Mouse (Mus musculus): ENCODE results near the gene Trub1.

The Trub1 gene

GRCm38 (mm10) chr19:57442936-57443657 is 9.6 kb upstream of the Trub1 start:
- DNase-seq: no peak

DNA sequence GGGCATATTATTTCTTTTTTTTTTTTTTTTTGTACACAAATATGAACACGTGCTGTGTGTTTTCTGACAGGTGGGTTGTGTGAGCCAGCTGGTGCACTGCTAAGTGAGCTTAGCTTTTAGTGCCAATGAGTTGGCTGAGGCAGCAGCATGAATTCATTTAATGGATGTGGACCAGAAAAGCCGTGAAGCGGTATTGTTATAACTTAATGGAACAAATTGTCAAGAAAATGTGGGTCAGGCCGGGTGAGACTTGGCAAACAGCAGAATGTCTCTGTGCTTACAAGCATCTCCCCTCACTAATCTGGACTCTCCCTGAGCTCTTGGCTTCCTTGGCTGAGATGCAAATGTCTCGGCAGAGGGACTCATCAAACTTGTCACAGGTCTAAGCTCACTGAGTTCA is 7.7 kb upstream of the Trub1 start:
- no peak for DNase-seq

DNA sequence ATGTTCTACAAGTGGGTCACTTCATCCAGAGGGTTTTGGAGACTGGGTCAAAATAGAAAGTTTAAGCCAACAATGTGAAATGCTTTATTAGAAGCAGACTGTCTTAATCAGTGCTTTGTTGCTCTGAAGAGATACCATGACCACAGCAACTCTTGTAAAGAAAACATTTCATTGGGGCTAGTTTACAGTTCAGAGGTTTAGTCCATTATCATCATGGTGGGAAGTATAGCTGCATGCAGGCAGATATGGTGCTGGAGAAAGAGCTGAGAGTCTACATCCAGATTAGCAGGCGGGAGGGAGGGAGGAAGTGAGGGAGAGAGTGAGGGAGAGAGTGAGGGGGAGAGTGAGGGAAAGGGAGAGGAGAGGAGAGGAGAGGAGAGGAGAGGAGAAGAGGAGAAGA is 1.9 kb upstream of the Trub1 start:
- DNase-seq: no peak

- no peak for DNase-seq
Measured at GRCm38 (mm10) chr19:57451762-57452161, 950 bp upstream of the Trub1 start.

DNA sequence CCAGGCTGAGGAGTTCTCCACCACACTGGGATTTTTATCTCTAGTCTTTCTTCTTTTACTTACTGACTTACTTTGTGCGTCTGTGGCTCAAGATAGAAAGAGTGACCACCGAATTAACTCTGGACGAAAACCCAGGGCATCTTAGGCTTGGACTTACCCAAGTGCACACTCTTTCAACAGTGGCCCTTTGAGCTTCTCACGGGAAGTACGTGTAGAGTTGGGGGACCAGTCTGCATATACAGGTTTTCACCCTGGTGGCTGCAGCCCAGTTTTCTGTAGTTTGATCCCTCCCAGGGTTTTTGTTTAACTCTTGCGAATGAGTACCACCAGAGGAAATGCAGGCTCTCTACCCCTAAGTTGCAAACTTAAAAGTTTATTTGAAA is 497 bp downstream of the Trub1 start:
- DNase-seq: no peak

- no peak for DNase-seq
Measured at GRCm38 (mm10) chr19:57455286-57455960, 2.7 kb downstream of the Trub1 start.

DNA sequence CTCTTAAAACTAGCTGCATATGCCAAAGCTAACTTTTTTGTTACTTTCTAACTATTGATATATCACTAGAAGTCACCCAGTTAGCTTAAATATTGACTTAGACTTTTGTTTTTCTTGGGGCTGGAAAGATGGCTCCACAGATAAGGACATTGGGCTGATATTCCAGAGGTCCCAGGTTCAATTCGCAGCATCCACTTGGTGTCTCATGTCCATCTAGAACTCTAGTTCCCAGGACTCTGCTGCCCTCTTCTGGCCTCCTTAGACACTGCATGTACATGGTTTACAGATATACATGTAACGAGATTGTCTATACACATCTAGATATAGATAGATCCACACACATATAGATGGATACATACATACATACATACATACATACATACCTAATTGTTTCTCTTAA is 4.4 kb downstream of the Trub1 start:
- DNase-seq: peak; percentile 72 to 76

DNA sequence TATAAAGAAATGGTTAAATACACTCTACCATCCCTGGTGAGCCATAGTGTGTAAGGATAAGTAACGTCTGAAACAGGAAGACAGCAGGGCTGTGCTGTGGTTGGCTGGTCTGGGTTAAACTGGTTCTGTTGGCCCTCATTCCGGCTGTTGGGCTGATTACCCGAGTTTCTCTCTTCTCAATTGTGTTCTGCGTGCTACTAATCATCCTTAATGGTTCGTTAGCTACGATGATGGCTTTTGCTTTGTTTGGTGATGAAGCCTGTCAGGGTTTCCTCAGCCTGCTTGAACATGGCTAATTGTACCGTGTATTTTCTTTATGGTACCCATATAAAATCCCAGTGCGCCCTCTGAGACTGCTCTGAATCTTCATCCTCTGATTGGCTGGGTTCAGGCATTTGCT is 11.0 kb downstream of the Trub1 start:
- DNase-seq: no peak

DNA sequence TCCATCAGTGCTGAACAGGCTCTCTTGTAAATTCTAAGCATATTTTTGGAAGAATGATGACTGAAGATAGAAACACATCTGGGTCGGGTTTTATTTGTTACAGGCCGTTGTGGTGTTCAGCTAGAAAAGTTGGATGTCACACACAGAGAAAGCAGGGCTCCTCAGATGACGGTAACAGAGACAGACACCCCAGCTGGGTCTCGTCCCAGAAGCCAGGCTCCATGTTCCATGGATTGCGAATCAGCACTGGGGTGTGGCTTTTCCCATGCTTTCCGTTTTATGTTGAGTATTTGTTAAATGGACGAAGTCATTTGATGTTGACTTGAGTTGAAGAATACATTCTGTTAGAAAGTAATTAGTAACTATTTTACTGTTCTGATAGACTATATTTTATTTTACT is 13.0 kb downstream of the Trub1 start:
- DNase-seq: peak; percentile 46 to 55

GRCm38 (mm10) chr19:57471033-57471432 is 18.3 kb downstream of the Trub1 start:
- DNase-seq: no peak

DNA sequence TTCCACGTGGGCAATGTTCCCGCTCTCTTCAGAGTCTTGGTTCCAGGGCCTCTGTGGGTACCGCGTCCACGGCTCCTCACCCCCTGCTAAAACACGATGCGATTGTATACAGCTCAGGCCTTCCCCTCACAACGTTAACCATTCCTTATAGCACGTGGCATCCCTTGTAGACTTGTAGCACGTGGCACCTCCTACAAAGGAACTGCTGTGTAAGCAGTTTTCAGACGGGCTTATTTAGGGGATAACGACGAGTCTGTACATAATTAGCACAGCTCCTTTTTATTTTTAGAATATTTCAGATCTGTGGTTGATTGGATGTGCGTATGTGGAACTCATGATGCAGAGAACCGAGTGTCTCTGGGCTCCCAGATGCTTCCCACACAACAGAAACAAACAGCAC is 19.5 kb downstream of the Trub1 start:
- no peak for DNase-seq

GRCm38 (mm10) chr19:57473301-57473700 is 20.6 kb downstream of the Trub1 start:
- no peak for DNase-seq

DNA sequence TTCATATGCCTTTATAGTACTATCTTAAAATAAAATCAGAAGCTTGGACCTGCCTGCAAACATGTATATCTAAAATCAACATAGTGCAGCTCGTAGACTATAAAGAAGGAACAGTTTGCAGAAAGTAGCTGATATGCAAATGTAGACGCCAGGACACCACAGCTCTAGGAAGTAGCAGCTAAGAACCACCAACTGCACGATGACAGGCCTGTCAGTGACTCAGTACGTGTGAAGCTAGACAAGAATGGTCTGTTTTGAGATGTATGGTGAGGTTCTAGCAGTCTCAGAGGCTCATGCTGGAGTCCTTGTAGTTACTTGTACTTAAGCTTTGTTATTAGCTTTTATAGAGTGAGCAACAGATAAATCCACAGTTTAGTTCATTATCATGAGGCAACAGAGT is 22.6 kb downstream of the Trub1 start:
- no peak for DNase-seq

- no peak for DNase-seq
Measured at GRCm38 (mm10) chr19:57477310-57477709, 24.6 kb downstream of the Trub1 start.

GRCm38 (mm10) chr19:57478056-57478455 is 25.3 kb downstream of the Trub1 start:
- no peak for DNase-seq

DNA sequence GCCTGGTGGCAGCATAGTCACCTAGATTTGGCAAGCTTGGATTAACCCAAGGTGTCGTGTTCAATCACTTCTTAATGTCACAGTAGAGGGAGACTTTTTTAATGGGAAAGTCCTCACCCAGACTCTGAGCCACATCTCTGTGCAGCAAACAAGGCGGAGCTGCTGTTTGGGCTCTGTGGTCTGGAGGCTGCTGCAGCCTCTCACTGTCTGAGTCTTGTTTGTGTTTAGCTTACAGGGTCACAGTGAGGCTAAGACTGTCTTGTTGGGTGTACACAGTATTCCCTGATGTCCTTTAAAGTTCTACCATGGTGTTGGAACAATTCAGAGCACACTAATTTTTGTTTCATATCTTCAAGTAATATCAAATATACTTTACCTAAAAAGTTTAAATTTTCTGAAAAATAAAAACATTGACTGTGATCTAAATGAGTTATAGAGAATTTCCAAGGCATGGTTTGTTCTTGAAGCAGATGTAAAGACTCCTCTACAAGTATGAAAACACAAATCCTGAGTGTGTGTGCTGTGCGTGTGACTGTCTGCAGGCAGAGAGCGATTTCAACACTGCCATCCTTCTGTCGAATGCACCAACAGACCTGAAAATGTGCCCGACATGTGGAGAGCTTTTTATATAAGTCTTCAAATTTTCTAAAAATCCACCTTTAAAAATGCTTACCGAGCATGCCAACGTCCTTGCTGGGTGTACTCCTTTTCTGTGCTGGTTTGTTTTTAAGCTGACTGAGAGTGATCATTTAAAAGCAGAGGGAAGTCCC is 27.4 kb downstream of the Trub1 start:
- peak in 1 of 2 experiments; percentile 40 for DNase-seq

DNA sequence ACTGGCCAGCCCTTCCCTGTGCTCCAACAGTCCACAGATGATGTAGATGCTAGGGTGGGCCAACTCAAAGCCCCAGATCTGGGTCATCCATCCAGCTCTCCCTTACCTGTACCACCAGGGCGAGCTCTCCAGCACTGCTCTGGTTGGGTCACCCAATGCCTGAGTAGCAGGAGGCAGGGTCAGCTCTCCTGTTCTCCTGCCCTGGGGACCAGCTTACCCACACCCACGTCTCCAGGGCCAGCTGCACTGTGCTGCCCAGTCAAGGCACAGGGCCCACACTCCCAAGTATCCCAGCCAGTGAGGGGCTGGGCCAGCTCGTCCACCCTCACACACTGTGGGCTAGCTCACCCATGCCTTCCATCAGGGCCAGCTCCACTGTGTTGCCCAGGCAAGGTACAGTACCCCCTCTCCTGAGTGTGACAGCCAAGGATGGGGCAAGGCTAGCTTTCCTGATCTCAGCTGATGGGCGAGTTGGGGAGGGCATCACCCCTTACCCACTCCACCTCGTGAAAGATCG is 29.1 kb downstream of the Trub1 start:
- no peak for DNase-seq

GRCm38 (mm10) chr19:57482815-57483214 is 30.1 kb downstream of the Trub1 start:
- peak; percentile 77 to 81 for DNase-seq

GRCm38 (mm10) chr19:57487051-57487658 is 34.4 kb downstream of the Trub1 start:
- peak in 1 of 2 experiments; percentile 32 for DNase-seq

GRCm38 (mm10) chr19:57489527-57489926 is 36.8 kb downstream of the Trub1 start:
- DNase-seq: no peak

DNA sequence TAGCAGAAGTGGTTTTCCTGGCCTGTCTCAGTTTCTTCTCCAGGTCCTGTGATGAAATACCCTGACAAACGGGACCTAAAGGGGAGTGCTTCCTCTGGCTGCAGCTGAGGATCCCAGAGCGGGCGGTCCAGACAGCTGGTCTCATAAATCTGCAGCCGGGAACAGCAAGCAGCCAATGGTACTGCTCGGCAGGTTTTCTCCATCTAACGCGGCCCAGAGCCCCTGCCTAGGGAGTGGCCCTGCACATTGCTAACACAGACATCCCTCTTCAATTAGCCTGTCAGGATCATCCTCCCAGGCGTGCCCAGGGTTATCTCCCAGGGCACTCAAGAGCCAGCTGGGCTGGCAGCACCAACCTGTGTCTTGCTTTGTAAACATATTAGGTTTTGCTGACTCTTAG is 38.3 kb downstream of the Trub1 start:
- DNase-seq: peak; percentile 42 to 56

GRCm38 (mm10) chr19:57494020-57494419 is 41.3 kb downstream of the Trub1 start:
- no peak for DNase-seq

- DNase-seq: no peak
Measured at GRCm38 (mm10) chr19:57498110-57498743, 45.5 kb downstream of the Trub1 start.
